In genomic region chr17:47687409-47688343, GRCm38 (mm10) we compare ENCODE assay signal across 7 mouse cellular contexts. TPM values are rescaled to one million over a fixed set of nuclear protein-coding genes. Genes with fewer than 3 reads are reported as not detected.
DNase-seq lines count a peak whose midpoint lies in the region; ATAC-seq and TF ChIP-seq lines count a peak whose summit lies in the region.

No protein-coding gene starts in this region.

- H3K4me3 ChIP-seq in embryonic facial prominence, embryonic 10.5 days, result peak overlapping the region; percentile 76
- H3K4me3 ChIP-seq in intestine, postnatal 0 days (ENCODE audit: low read depth, low read length), result peak overlapping the region; percentile 87
- peak overlapping the region; percentile 83 for H3K4me3 ChIP-seq in midbrain, embryonic 12.5 days
- H3K4me3 ChIP-seq in small intestine, adult 2 months (ENCODE audit: low read depth, low read length), result peak overlapping the region; percentile 82

- DNase-seq in adrenal gland, postnatal 10 days, result peak; percentile 96
- DNase-seq in embryonic facial prominence, embryonic 10.5 days (ENCODE audit: low spot score), result peak; percentile 97
- DNase-seq in gonadal fat pad, adult 2 months (ENCODE audit: low read depth), result peak; percentile 57
- peak; percentile 96 for DNase-seq in left cerebral cortex, postnatal 4 days

- peak; percentile 76; the same call in 1 of the 2 replicates for TF ChIP-seq POLR2A in small intestine, adult 2 months (IDR thresholded peaks at IDR 0.05; ENCODE audit: low read depth, low read length)

- peak overlapping the region; percentile 100 for H3K4me2 ChIP-seq in intestine, postnatal 0 days (replicated peaks; ENCODE audit: low read depth)
- peak overlapping the region; percentile 96 for H3K4me2 ChIP-seq in midbrain, embryonic 12.5 days (replicated peaks)

- H3K9me3 ChIP-seq in embryonic facial prominence, embryonic 10.5 days, result no peaks in the 10 kb centered on the region
- no peaks in the 10 kb centered on the region for H3K9me3 ChIP-seq in intestine, postnatal 0 days (ENCODE audit: control insufficient read depth)
- H3K9me3 ChIP-seq in midbrain, embryonic 12.5 days, result no peaks in the 10 kb centered on the region

- peaks cover 33% of the 10 kb centered on the region for H3K27me3 ChIP-seq in embryonic facial prominence, embryonic 10.5 days (replicated peaks; ENCODE audit: low read depth, poor library complexity, severe bottlenecking)
- no peaks in the 10 kb centered on the region for H3K27me3 ChIP-seq in intestine, postnatal 0 days (replicated peaks; ENCODE audit: control insufficient read depth, insufficient read depth, low read length)
- peaks cover 15% of the 10 kb centered on the region for H3K27me3 ChIP-seq in midbrain, embryonic 12.5 days
- no peaks in the 10 kb centered on the region for H3K27me3 ChIP-seq in small intestine, adult 2 months (ENCODE audit: control insufficient read depth, insufficient read depth, low read length)

- H3K36me3 ChIP-seq in embryonic facial prominence, embryonic 10.5 days (replicated peaks), result peaks cover 38% of the 10 kb centered on the region
- H3K36me3 ChIP-seq in intestine, postnatal 0 days (ENCODE audit: control insufficient read depth, insufficient read depth), result peaks cover 14% of the 10 kb centered on the region
- peaks cover 19% of the 10 kb centered on the region for H3K36me3 ChIP-seq in midbrain, embryonic 12.5 days
- peaks cover 1% of the 10 kb centered on the region; the same call in 1 of the 2 replicates for H3K36me3 ChIP-seq in small intestine, adult 2 months (ENCODE audit: control insufficient read depth, insufficient read depth, low read length)

- peaks cover 28% of the 10 kb centered on the region for H3K4me1 ChIP-seq in embryonic facial prominence, embryonic 10.5 days
- H3K4me1 ChIP-seq in intestine, postnatal 0 days (replicated peaks; ENCODE audit: control insufficient read depth, insufficient read depth, low read length), result peaks cover 8% of the 10 kb centered on the region
- peaks cover 30% of the 10 kb centered on the region for H3K4me1 ChIP-seq in midbrain, embryonic 12.5 days
- H3K4me1 ChIP-seq in small intestine, adult 2 months (ENCODE audit: control insufficient read depth, insufficient read depth, insufficient read length, low read length), result peaks cover 6% of the 10 kb centered on the region

- WGBS in embryonic facial prominence, embryonic 10.5 days, result 1% methylated on average over 70 of the region's 70 CpGs
- under 1% methylated on average over 70 of the region's 70 CpGs for WGBS in intestine, postnatal 0 days
- WGBS in midbrain, embryonic 12.5 days, result 1% methylated on average over 70 of the region's 70 CpGs
- WGBS in small intestine, adult 2 months, result under 1% methylated on average over 70 of the region's 70 CpGs

- intact Hi-C loops in left cerebral cortex, postnatal 4 days (cut with DNase I), result no loop called here

- peak overlapping the region; percentile 86 for H3K27ac ChIP-seq in embryonic facial prominence, embryonic 10.5 days (replicated peaks)
- H3K27ac ChIP-seq in intestine, postnatal 0 days (ENCODE audit: low read depth, low read length), result peak overlapping the region; percentile 90
- H3K27ac ChIP-seq in midbrain, embryonic 12.5 days (replicated peaks), result peak overlapping the region; percentile 85
- peak overlapping the region; percentile 51; the same call in 1 of the 2 replicates for H3K27ac ChIP-seq in small intestine, adult 2 months (ENCODE audit: insufficient read depth, low read depth, low read length)

- peak; percentile 92 for ATAC-seq in intestine, postnatal 0 days
- peak; percentile 92 for ATAC-seq in midbrain, embryonic 12.5 days (ENCODE audit: low FRiP score, low read depth)

- TF ChIP-seq CTCF in intestine, postnatal 0 days (IDR thresholded peaks at IDR 0.05; ENCODE audit: low read depth), result no peak
- TF ChIP-seq CTCF in small intestine, adult 2 months (IDR thresholded peaks at IDR 0.05; ENCODE audit: extremely low read depth, insufficient read length, insufficient replicate concordance, low read depth, low read length), result no peak

- H3K9ac ChIP-seq in intestine, postnatal 0 days (ENCODE audit: low read depth, low read length), result peak overlapping the region; percentile 75
- peak overlapping the region; percentile 91 for H3K9ac ChIP-seq in midbrain, embryonic 12.5 days (replicated peaks)

RNA-seq across cellular contexts. Expression of gene Tomm6, which starts 0.5 kb away (rescaled TPM):
- 100 to 1,000 TPM; 223 to 226 TPM for total RNA-seq in adrenal gland, postnatal 10 days (2021)
- polyA plus RNA-seq in embryonic facial prominence, embryonic 10.5 days (2016; fragmentation: Nextera tagmentation; extraction: Ambion mirVana), result 378 and 379 TPM in 2 replicates
- 98.7 and 117 TPM in 2 replicates for polyA plus RNA-seq in gonadal fat pad, adult 2 months (2012; rRNA removed)
- polyA plus RNA-seq in intestine, postnatal 0 days (2015; fragmentation: Nextera tagmentation; extraction: Ambion mirVana), result 384 and 398 TPM in 2 replicates
- 100 to 1,000 TPM; 179 to 192 TPM for total RNA-seq in left cerebral cortex, postnatal 4 days (2021)
- 337 and 352 TPM in 2 replicates for polyA plus RNA-seq in midbrain, embryonic 12.5 days (2016; fragmentation: Nextera tagmentation; extraction: Ambion mirVana)
- polyA plus RNA-seq in small intestine, adult 2 months (2012; rRNA removed), result 41.1 and 59.0 TPM in 2 replicates

RNA-seq across cellular contexts. Expression of gene Frs3, which starts 1.2 kb away (rescaled TPM):
- 1 to 10 TPM; 3.2 to 7.5 TPM for total RNA-seq in adrenal gland, postnatal 10 days (2021)
- polyA plus RNA-seq in embryonic facial prominence, embryonic 10.5 days (2016; fragmentation: Nextera tagmentation; extraction: Ambion mirVana), result 7.3 and 8.3 TPM in 2 replicates
- 10.2 and 11.6 TPM in 2 replicates for polyA plus RNA-seq in gonadal fat pad, adult 2 months (2012; rRNA removed)
- polyA plus RNA-seq in intestine, postnatal 0 days (2015; fragmentation: Nextera tagmentation; extraction: Ambion mirVana), result 2.9 TPM in 2 replicates
- total RNA-seq in left cerebral cortex, postnatal 4 days (2021), result 10 to 100 TPM; 32.4 to 35.4 TPM
- 18.8 and 19.4 TPM in 2 replicates for polyA plus RNA-seq in midbrain, embryonic 12.5 days (2016; fragmentation: Nextera tagmentation; extraction: Ambion mirVana)
- polyA plus RNA-seq in small intestine, adult 2 months (2012; rRNA removed), result 7.1 and 13.1 TPM in 2 replicates

RNA-seq across cellular contexts. Expression of gene Gm21981, which starts 6.6 kb away (rescaled TPM):
- total RNA-seq in adrenal gland, postnatal 10 days (2021), result 1 to 10 TPM; 1.1 to 1.5 TPM
- polyA plus RNA-seq in embryonic facial prominence, embryonic 10.5 days (2016; fragmentation: Nextera tagmentation; extraction: Ambion mirVana), result 0.21 and 0.24 TPM in 2 replicates
- 1.5 and 2.7 TPM in 2 replicates for polyA plus RNA-seq in gonadal fat pad, adult 2 months (2012; rRNA removed)
- 0.12 TPM in 1 of 2 replicates, not detected in the other for polyA plus RNA-seq in intestine, postnatal 0 days (2015; fragmentation: Nextera tagmentation; extraction: Ambion mirVana)
- 1 to 10 TPM; 3.6 to 7.4 TPM for total RNA-seq in left cerebral cortex, postnatal 4 days (2021)
- 0.34 and 0.41 TPM in 2 replicates for polyA plus RNA-seq in midbrain, embryonic 12.5 days (2016; fragmentation: Nextera tagmentation; extraction: Ambion mirVana)
- 0.20 and 0.39 TPM in 2 replicates for polyA plus RNA-seq in small intestine, adult 2 months (2012; rRNA removed)

RNA-seq across cellular contexts. Expression of gene Prickle4, which starts 6.9 kb away (rescaled TPM):
- 1 to 10 TPM; 2.2 to 4.8 TPM for total RNA-seq in adrenal gland, postnatal 10 days (2021)
- polyA plus RNA-seq in embryonic facial prominence, embryonic 10.5 days (2016; fragmentation: Nextera tagmentation; extraction: Ambion mirVana), result 0.35 TPM in 1 of 2 replicates, not detected in the other
- polyA plus RNA-seq in gonadal fat pad, adult 2 months (2012; rRNA removed), result 2.6 and 3.2 TPM in 2 replicates
- 0.33 and 0.64 TPM in 2 replicates for polyA plus RNA-seq in intestine, postnatal 0 days (2015; fragmentation: Nextera tagmentation; extraction: Ambion mirVana)
- 1 to 10 TPM; 2.4 to 6.8 TPM for total RNA-seq in left cerebral cortex, postnatal 4 days (2021)
- 0.57 and 1.3 TPM in 2 replicates for polyA plus RNA-seq in midbrain, embryonic 12.5 days (2016; fragmentation: Nextera tagmentation; extraction: Ambion mirVana)
- 0.89 and 1.4 TPM in 2 replicates for polyA plus RNA-seq in small intestine, adult 2 months (2012; rRNA removed)

RNA-seq across cellular contexts. Expression of gene Pgc, which starts 39.0 kb away (rescaled TPM):
- not detected for total RNA-seq in adrenal gland, postnatal 10 days (2021)
- polyA plus RNA-seq in embryonic facial prominence, embryonic 10.5 days (2016; fragmentation: Nextera tagmentation; extraction: Ambion mirVana), result 0.10 TPM in 1 of 2 replicates, not detected in the other
- polyA plus RNA-seq in gonadal fat pad, adult 2 months (2012; rRNA removed), result 0.27 and 0.44 TPM in 2 replicates
- 7.4 and 24.6 TPM in 2 replicates for polyA plus RNA-seq in intestine, postnatal 0 days (2015; fragmentation: Nextera tagmentation; extraction: Ambion mirVana)
- total RNA-seq in left cerebral cortex, postnatal 4 days (2021), result not detected
- polyA plus RNA-seq in midbrain, embryonic 12.5 days (2016; fragmentation: Nextera tagmentation; extraction: Ambion mirVana), result not detected in 2 replicates
- polyA plus RNA-seq in small intestine, adult 2 months (2012; rRNA removed), result 12.3 and 443 TPM in 2 replicates

Comparison
In these comparisons a context has a peak if more than half of its experiments do, and no peak if none do; other contexts are left out.
1. Peak in every context shown above with its lines: DNase-seq, ATAC-seq, H3K4me3 ChIP-seq and H3K27ac ChIP-seq.